Mouse (Mus musculus) lung, postnatal 25 days (tissue): ENCODE data around the gene Zfp512b.

Experiments
- DNase-seq: peaks from one replicate; pipeline ENCODE4 v3.0.0; 2022; ENCODE audit warnings: low spot score

The Zfp512b gene

GRCm38 (mm10) chr2:181589011-181589731 lies 3.4 kb downstream of the Zfp512b start:
- no peak for DNase-seq

- DNase-seq: no peak
Measured at GRCm38 (mm10) chr2:181588229-181588780, 4.3 kb downstream of the Zfp512b start.

- no peak for DNase-seq
Measured at GRCm38 (mm10) chr2:181587796-181588195, 4.8 kb downstream of the Zfp512b start.

GRCm38 (mm10) chr2:181586124-181586523 lies 6.5 kb downstream of the Zfp512b start:
- DNase-seq: no peak

- DNase-seq: no peak
Measured at GRCm38 (mm10) chr2:181585506-181585905, 7.1 kb downstream of the Zfp512b start.

- DNase-seq: no peak
Measured at GRCm38 (mm10) chr2:181584411-181584942, 8.1 kb downstream of the Zfp512b start, which contains the start of gene Uckl1. Uckl1 (minus strand) TSS chr2:181584892.

- no peak for DNase-seq
Measured at GRCm38 (mm10) chr2:181583460-181584257, 8.9 kb downstream of the Zfp512b start.

- DNase-seq: no peak
Measured at GRCm38 (mm10) chr2:181582939-181583338, 9.7 kb downstream of the Zfp512b start.

GRCm38 (mm10) chr2:181582358-181582757 lies 10.2 kb downstream of the Zfp512b start:
- DNase-seq: no peak

- peak; percentile 87 for DNase-seq
Measured at GRCm38 (mm10) chr2:181581402-181582120, 11.0 kb downstream of the Zfp512b start.

- peak; percentile 89 for DNase-seq
Measured at GRCm38 (mm10) chr2:181581016-181581401, 11.6 kb downstream of the Zfp512b start.

GRCm38 (mm10) chr2:181580131-181580772 lies 12.4 kb downstream of the Zfp512b start:
- no peak for DNase-seq

- no peak for DNase-seq
Measured at GRCm38 (mm10) chr2:181579681-181580080, 12.9 kb downstream of the Zfp512b start.

GRCm38 (mm10) chr2:181578790-181579618 lies 13.6 kb downstream of the Zfp512b start:
- no peak for DNase-seq

GRCm38 (mm10) chr2:181577981-181578581 lies 14.5 kb downstream of the Zfp512b start:
- DNase-seq: no peak

GRCm38 (mm10) chr2:181577126-181577525 lies 15.5 kb downstream of the Zfp512b start:
- no peak for DNase-seq

- DNase-seq: no peak
Measured at GRCm38 (mm10) chr2:181576613-181577012, 16.0 kb downstream of the Zfp512b start.

GRCm38 (mm10) chr2:181574921-181575545 lies 17.6 kb downstream of the Zfp512b start:
- no peak for DNase-seq

- DNase-seq: no peak
Measured at GRCm38 (mm10) chr2:181573961-181574360, 18.6 kb downstream of the Zfp512b start.
